Mouse (Mus musculus) urinary bladder, postnatal 0 days (tissue): ENCODE data around the gene Serpine1. TPM values are rescaled to one million over a fixed set of nuclear protein-coding genes. Genes with fewer than 3 reads are reported as not detected.

Experiments used
- polyA plus RNA-seq: library from polyadenylated mRNA; unstranded; fragments of >200 nt; fragmentation: Nextera tagmentation; extraction: Ambion mirVana; gene quantifications from 2 replicates; pipeline ENCODE4 v1.2.1, GENCODE M21; 2015

The Serpine1 gene
- 2.4 and 4.6 TPM in 2 replicates for polyA plus RNA-seq

GRCm38 (mm10) chr5:137072079-137072960 is at the start of gene Serpine1:
TSS of gene Serpine1 (minus strand) at chr5:137072268.

GRCm38 (mm10) chr5:137115866-137116847 is 44.1 kb upstream of the Serpine1 start, which contains the start of gene Trim56:
TSS of gene Trim56 (minus strand) at chr5:137116209.

GRCm38 (mm10) chr5:137045402-137046323 is 26.4 kb downstream of the Serpine1 start, which contains the start of gene Ap1s1:
TSS of gene Ap1s1 (minus strand) at chr5:137046135.

GRCm38 (mm10) chr5:137026092-137026491 is 46.0 kb downstream of the Serpine1 start, which contains the start of gene Vgf:
TSS of gene Vgf (plus strand) at chr5:137026392.

Other genes starting within 250 kb of the Serpine1 start
- 0.85 and 1.8 TPM in 2 replicates for gene Col26a1, start 189.1 kb downstream of the Serpine1 start, polyA plus RNA-seq
- 27.6 and 29.5 TPM in 2 replicates for gene Ift22, start 164.1 kb downstream of the Serpine1 start, polyA plus RNA-seq
- 182 and 204 TPM in 2 replicates for gene Fis1, start 119.0 kb downstream of the Serpine1 start, polyA plus RNA-seq
- gene Cldn15, start 105.7 kb downstream of the Serpine1 start, polyA plus RNA-seq: 12.9 and 18.4 TPM in 2 replicates
- 31.9 and 35.8 TPM in 2 replicates for gene Plod3, start 85.2 kb downstream of the Serpine1 start, polyA plus RNA-seq
- 81.4 and 83.5 TPM in 2 replicates for gene Znhit1, start 84.2 kb downstream of the Serpine1 start, polyA plus RNA-seq
- 0.07 TPM in 2 replicates for gene Vgf, start 45.9 kb downstream of the Serpine1 start, polyA plus RNA-seq
- 138 and 150 TPM in 2 replicates for gene Ap1s1, start 26.1 kb downstream of the Serpine1 start, polyA plus RNA-seq
- gene Trim56, start 43.9 kb upstream of the Serpine1 start, polyA plus RNA-seq: 6.0 and 8.6 TPM in 2 replicates
- gene Muc3, start 77.1 kb upstream of the Serpine1 start, polyA plus RNA-seq: 0.17 TPM in 1 of 2 replicates, not detected in the other
- gene Muc3a, start 140.1 kb upstream of the Serpine1 start, polyA plus RNA-seq: 8.6 and 9.4 TPM in 2 replicates
- 0.51 and 0.58 TPM in 2 replicates for gene Ache, start 215.3 kb upstream of the Serpine1 start, polyA plus RNA-seq
- gene Ufsp1, start 222.4 kb upstream of the Serpine1 start, polyA plus RNA-seq: 7.9 and 9.2 TPM in 2 replicates
- gene Srrt, start 235.4 kb upstream of the Serpine1 start, polyA plus RNA-seq: 36.3 and 36.5 TPM in 2 replicates
- 62.3 and 68.0 TPM in 2 replicates for gene Trip6, start 242.1 kb upstream of the Serpine1 start, polyA plus RNA-seq